Mouse (Mus musculus) CH12.LX (cell line): ENCODE results near the gene Eloa.

ENCODE experiments used
- CTCF ChIP-seq, 2 experiments: IDR thresholded peaks in 1 of 2; conservative IDR thresholded peaks in 1 of 2; 2 replicates each; pipeline ENCODE4 v1.5.1; 2011 to 2012; ENCODE audit warnings: low read depth in 2 of 2, low read length in 2 of 2, improper control_type of control experiment in 1 of 2, inconsistent platforms in 1 of 2, mild to moderate bottlenecking in 1 of 2, moderate library complexity in 1 of 2
- E2F4 ChIP-seq: IDR thresholded peaks from 2 replicates; pipeline ENCODE4 v1.6.1; 2011; ENCODE audit warnings: low read depth, low read length, improper control_type of control experiment; ENCODE audit not compliant: insufficient replicate concordance
- EP300 ChIP-seq: IDR thresholded peaks from 2 replicates; pipeline ENCODE4 v1.6.1; 2011; ENCODE audit warnings: low read length, improper control_type of control experiment
- ETS1 ChIP-seq: conservative IDR thresholded peaks from 2 replicates; pipeline ENCODE4 v1.6.1; 2012; ENCODE audit warnings: low read depth, mild to moderate bottlenecking, inconsistent platforms, low read length, improper control_type of control experiment, moderate library complexity
- GABPA ChIP-seq: IDR thresholded peaks from 2 replicates; pipeline ENCODE4 v1.6.1; 2012; ENCODE audit warnings: low read depth, low read length, improper control_type of control experiment, inconsistent platforms; ENCODE audit not compliant: insufficient replicate concordance
- MAFK ChIP-seq: IDR thresholded peaks from 2 replicates; pipeline ENCODE4 v1.6.1; 2011; ENCODE audit warnings: low read length, improper control_type of control experiment; ENCODE audit not compliant: insufficient replicate concordance
- POLR2A ChIP-seq: IDR thresholded peaks from 2 replicates; pipeline ENCODE4 v1.6.1; 2011; ENCODE audit warnings: low read depth, mild to moderate bottlenecking, improper control_type of control experiment, low read length
- SMC3 ChIP-seq: IDR thresholded peaks from 2 replicates; pipeline ENCODE4 v1.6.1; 2011; ENCODE audit warnings: low read depth, low read length, improper control_type of control experiment
- TBP ChIP-seq: conservative IDR thresholded peaks from 2 replicates; pipeline ENCODE4 v1.6.1; 2011; ENCODE audit warnings: low read depth, low read length, improper control_type of control experiment
- UBTF ChIP-seq: IDR thresholded peaks from 2 replicates; pipeline ENCODE4 v1.6.1; 2012; ENCODE audit warnings: low read depth, mild to moderate bottlenecking, inconsistent platforms, low read length, improper control_type of control experiment, moderate library complexity
- USF2 ChIP-seq: conservative IDR thresholded peaks from 2 replicates; pipeline ENCODE4 v1.6.1; 2011; ENCODE audit warnings: low read depth, low read length, improper control_type of control experiment
- ZC3H11A ChIP-seq: IDR thresholded peaks from 2 replicates; pipeline ENCODE4 v1.6.1; 2012; ENCODE audit warnings: low read depth, mild to moderate bottlenecking, inconsistent platforms, low read length, improper control_type of control experiment
- ZKSCAN1 ChIP-seq: IDR thresholded peaks from 2 replicates; pipeline ENCODE4 v1.6.1; 2012; ENCODE audit warnings: low read depth, inconsistent platforms, low read length, improper control_type of control experiment, borderline replicate concordance
- ZMIZ1 ChIP-seq: IDR thresholded peaks from 2 replicates; pipeline ENCODE4 v1.6.1; 2012; ENCODE audit warnings: low read depth, mild to moderate bottlenecking, inconsistent platforms, low read length, improper control_type of control experiment

DNA sequence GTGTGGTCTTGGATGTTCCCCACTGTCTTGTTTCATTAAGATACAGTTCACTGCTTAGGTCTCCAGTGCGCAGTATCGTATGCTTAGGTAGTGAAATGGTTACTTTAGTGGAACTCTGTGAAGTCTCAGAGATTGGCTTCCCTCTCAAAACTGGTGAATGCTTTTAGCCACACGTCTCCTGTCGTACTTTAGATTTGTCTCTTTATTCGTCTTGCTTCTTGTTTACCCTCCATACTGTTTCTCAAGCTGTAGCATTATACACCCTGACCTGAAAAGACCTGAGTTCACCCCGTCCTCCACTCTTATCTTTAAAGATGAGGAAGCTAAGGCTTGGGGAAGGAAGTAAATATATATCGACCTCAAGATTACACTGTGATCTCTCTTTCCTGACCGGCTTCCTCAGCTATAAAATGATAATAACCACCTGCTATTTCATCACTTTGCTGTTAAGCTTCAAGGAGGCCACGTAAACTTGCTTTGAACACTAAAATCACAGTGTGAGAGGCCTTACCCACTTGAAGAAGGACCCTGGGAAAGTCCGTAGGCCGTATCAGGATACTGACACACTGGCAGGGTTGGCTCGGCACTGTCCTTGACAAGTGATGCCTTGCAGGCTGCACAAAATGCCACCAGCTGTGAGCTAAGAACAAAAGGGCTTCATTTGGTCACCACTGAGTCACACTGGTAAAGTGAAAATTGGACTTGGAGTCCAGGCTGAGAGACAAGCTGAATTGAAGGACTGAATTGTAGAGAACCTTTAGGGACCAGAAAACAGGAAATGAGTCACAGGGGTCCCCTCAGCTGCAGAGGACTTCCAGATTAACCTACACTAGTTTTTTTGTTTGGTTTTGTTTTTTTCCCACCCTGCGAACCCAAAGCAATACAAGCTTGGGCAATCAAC is 48.4 kb downstream of the Eloa start:
- TF ChIP-seq CTCF (conservative IDR thresholded peaks at IDR 0.05 in 1 of 2, IDR thresholded peaks at IDR 0.05 in 1 of 2; ENCODE audit: low read depth in 2 of 2, low read length in 2 of 2) (no peak), POLR2A (no peak), ZKSCAN1 (no peak), UBTF (no peak), ETS1 (no peak), EP300 (no peak), ZMIZ1 (no peak), MAFK (no peak), TBP (no peak), E2F4 (no peak), SMC3 (no peak), GABPA (no peak), ZC3H11A (no peak), USF2 (no peak)
